Mouse (Mus musculus) lung, postnatal 0 days (tissue): ENCODE data around the gene Psenen.

ENCODE experiments used
- CTCF ChIP-seq: IDR thresholded peaks from 2 replicates; pipeline ENCODE4 v1.5.1; 2016; ENCODE audit warnings: antibody characterized with exemption, mild to moderate bottlenecking
- EP300 ChIP-seq: IDR thresholded peaks from 2 replicates; pipeline ENCODE4 v1.6.1; 2016; ENCODE audit warnings: antibody characterized with exemption, mild to moderate bottlenecking, control low read depth

DNA sequence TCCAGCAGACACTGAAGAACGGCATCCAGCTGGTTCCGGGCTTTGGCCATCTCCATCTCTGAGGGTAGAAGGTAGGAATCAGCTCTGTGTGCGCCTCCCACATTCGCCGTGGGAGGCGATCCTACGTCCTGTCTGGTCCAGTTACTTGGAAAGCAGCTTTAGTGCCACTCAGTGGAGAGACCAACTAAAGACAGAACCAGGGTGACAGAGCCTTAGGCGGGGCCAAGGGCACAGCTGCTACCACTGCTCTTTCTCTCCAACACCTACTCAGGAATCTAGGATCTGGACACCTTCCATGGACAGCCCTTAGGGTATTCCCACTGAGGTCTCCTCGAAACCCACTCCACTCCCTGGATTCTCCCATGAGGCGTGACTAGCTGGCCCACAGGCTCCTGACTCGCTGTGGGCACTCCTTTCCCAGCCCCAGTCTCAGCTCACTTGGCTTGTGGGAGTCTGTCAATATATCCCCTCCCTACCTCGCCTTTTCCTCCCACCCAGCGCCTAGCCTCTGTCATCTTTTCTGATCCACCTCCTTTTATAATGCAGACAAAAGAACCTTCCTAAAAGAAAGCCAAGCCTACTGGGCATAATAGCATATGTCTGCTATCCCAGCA, 5.4 kb downstream of the Psenen start:
- TF ChIP-seq CTCF = no peak
- no peak for TF ChIP-seq EP300
